Mouse (Mus musculus): ENCODE measurements around the gene Vmn1r130. TPM values are rescaled to one million over a fixed set of nuclear protein-coding genes. Genes with fewer than 3 reads are reported as not detected.
"Not testable (repeated sequence)": the region's sequence is repeated elsewhere in the genome, so short reads cannot be mapped to it uniquely, and the experiment has no call there.

Gene Vmn1r130
- not detected in 2 replicates for polyA plus RNA-seq (2016; fragmentation: Nextera tagmentation; extraction: Ambion mirVana)

DNA sequence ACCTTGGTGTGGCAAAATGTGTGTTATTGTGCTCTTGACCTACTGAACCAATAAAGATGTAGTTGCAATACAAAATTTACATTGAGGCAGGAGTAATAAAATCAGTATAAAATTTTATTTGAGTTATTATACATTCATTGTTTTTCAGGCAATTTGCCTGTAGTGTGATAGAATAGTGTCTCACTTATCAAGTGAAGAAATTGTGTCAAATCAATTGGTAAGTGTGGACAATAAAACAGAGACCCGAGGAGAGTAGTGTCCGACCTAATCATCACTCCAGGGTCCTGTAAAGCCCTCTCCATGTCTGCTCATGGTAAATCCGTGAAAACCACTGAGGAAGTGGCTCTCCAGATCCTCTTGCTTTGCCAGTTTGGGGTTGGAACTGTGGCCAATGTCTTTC is at the start of gene Vmn1r130:
TSS of gene Vmn1r130 (plus strand) at position 301 of the 400 bp plus-strand sequence.
- H3K36me3 ChIP-seq; H3K4me1 ChIP-seq; H3K27ac ChIP-seq; H3K4me3 ChIP-seq; H3K27me3 ChIP-seq (ENCODE audit: insufficient read depth, poor library complexity, severe bottlenecking); H3K9me3 ChIP-seq; DNase-seq (ENCODE audit: low spot score): not testable (repeated sequence)
- no CpG with 5 or more reads among the region's 3 CpGs for WGBS

DNA sequence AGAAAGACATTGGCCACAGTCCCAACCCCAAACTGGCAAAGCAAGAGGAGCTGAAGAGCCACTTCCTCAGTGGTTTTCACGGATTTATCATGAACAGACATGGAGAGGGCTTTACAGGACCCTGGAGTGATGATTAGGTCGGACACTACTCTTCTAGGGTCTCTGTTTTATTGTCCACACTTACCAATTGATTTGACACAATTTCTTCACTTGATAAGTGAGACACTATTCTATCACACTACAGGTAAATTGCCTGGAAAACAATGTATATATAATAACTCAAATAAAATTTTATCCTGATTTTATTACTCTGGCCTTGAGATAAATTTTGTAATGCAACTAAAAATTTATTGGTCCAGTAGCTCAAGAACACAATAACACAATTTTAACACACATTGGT is 34.4 kb downstream of the Vmn1r130 start, which contains the start of gene Vmn1r131:
TSS of gene Vmn1r131 (minus strand) at position 101 of the 400 bp plus-strand sequence.
- H3K4me1 ChIP-seq; DNase-seq (ENCODE audit: low spot score); H3K27ac ChIP-seq; H3K9me3 ChIP-seq; H3K4me3 ChIP-seq; H3K27me3 ChIP-seq (ENCODE audit: insufficient read depth, poor library complexity, severe bottlenecking); H3K36me3 ChIP-seq: not testable (repeated sequence)
- WGBS: no CpG with 5 or more reads among the region's 2 CpGs

Other genes starting within 250 kb of the Vmn1r130 start
- gene Vmn1r125, start 239.6 kb upstream of the Vmn1r130 start, polyA plus RNA-seq (2016; fragmentation: Nextera tagmentation; extraction: Ambion mirVana): not detected in 2 replicates
- not detected in 2 replicates for gene Vmn1r126, start 210.3 kb upstream of the Vmn1r130 start, polyA plus RNA-seq (2016; fragmentation: Nextera tagmentation; extraction: Ambion mirVana)
- gene Vmn1r127, start 191.9 kb upstream of the Vmn1r130 start, polyA plus RNA-seq (2016; fragmentation: Nextera tagmentation; extraction: Ambion mirVana): not detected in 2 replicates
- gene Vmn1r128, start 162.4 kb upstream of the Vmn1r130 start, polyA plus RNA-seq (2016; fragmentation: Nextera tagmentation; extraction: Ambion mirVana): not detected in 2 replicates
- gene Vmn1r129, start 150.5 kb upstream of the Vmn1r130 start, polyA plus RNA-seq (2016; fragmentation: Nextera tagmentation; extraction: Ambion mirVana): not detected in 2 replicates
- not detected in 2 replicates for gene Gm6882, start 79.0 kb upstream of the Vmn1r130 start, polyA plus RNA-seq (2016; fragmentation: Nextera tagmentation; extraction: Ambion mirVana)
- not detected in 2 replicates for gene Vmn1r131, start 34.3 kb downstream of the Vmn1r130 start, polyA plus RNA-seq (2016; fragmentation: Nextera tagmentation; extraction: Ambion mirVana)
- not detected in 2 replicates for gene Vmn1r132, start 102.3 kb downstream of the Vmn1r130 start, polyA plus RNA-seq (2016; fragmentation: Nextera tagmentation; extraction: Ambion mirVana)
- not detected in 2 replicates for gene Gm4175, start 249.7 kb downstream of the Vmn1r130 start, polyA plus RNA-seq (2016; fragmentation: Nextera tagmentation; extraction: Ambion mirVana)